Mouse (Mus musculus) embryonic fibroblast, embryonic 13.5 days (primary cell): ENCODE measurements around the gene Pla2g2c.

Source experiments
- CTCF ChIP-seq: IDR thresholded peaks from 2 replicates; pipeline ENCODE4 v1.5.1; 2011; ENCODE audit warnings: mild to moderate bottlenecking, control low read depth, low read length, moderate library complexity, borderline replicate concordance; ENCODE audit not compliant: insufficient read depth
- POLR2A ChIP-seq: IDR thresholded peaks from 2 replicates; pipeline ENCODE4 v1.6.1; 2011; ENCODE audit warnings: low read depth, mild to moderate bottlenecking, control low read depth, low read length, moderate library complexity

DNA sequence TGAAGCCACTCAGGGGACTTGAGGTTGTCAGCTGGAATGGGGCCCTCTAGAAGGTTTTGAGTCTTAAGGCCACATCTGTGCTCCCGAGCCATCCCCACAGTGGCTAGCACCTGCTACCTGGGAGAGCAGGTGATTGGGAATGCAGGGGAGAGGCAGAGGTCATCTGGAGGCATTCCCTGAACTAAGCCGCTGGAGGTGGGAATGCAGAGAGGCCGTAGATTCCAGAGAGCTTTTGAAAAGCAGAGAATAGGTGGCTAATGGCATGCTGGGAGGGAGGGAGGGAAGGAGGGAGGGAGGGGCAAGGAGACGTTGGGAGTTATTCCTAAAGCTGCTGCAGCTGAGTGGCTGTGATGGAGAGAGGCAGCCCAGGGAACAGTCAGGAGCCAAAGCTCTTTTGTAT lies 34.0 kb upstream of the Pla2g2c start:
- TF ChIP-seq POLR2A (no peak), CTCF (no peak)
